Mouse (Mus musculus): ENCODE data around the gene 2510039O18Rik. TPM values are rescaled to one million over a fixed set of nuclear protein-coding genes. Genes with fewer than 3 reads are reported as not detected.
A peak's percentile ranks its signal among the peaks of the same experiment; 100 is the strongest.

Gene 2510039O18Rik
- polyA plus RNA-seq (2016; fragmentation: Nextera tagmentation; extraction: Ambion mirVana): 26.7 and 27.7 TPM in 2 replicates

GRCm38 (mm10) chr4:147940576-147941044, at the start of gene 2510039O18Rik:
2510039O18Rik (plus strand) TSS chr4:147940895.
- 2% methylated on average over 28 of the region's 35 CpGs for WGBS
- peak; percentile 46 for ATAC-seq (ENCODE audit: low FRiP score)
- peaks cover 26% of the 10 kb centered on the region for H3K36me3 ChIP-seq
- peak within 1 kb of the TSS; percentile 100 for H3K4me3 ChIP-seq
- H3K4me2 ChIP-seq (replicated peaks): peak within 1 kb of the TSS; percentile 100
- no peaks in the 10 kb centered on the region for H3K9me3 ChIP-seq (replicated peaks)
- peak within 1 kb of the TSS; percentile 97 for H3K9ac ChIP-seq
- peaks cover 28% of the 10 kb centered on the region for H3K4me1 ChIP-seq
- H3K27ac ChIP-seq: peak within 1 kb of the TSS; percentile 79
- H3K27me3 ChIP-seq: no peaks in the 10 kb centered on the region

GRCm38 (mm10) chr4:147895815-147896330, 44.8 kb upstream of the 2510039O18Rik start:
- Histone ChIP-seq H3K27me3 (no peaks in the 10 kb centered on the region), H3K9me3 (replicated peaks) (no peaks in the 10 kb centered on the region), H3K36me3 (peaks cover 86% of the 10 kb centered on the region), H3K4me1 (no peaks in the 10 kb centered on the region), H3K9ac (no peak overlapping the region), H3K4me2 (replicated peaks) (no peak overlapping the region), H3K4me3 (no peak overlapping the region), H3K27ac (no peak overlapping the region)
- ATAC-seq (ENCODE audit: low FRiP score): no peak
- 90% methylated on average over 4 of the region's 4 CpGs for WGBS

- ATAC-seq (ENCODE audit: low FRiP score): no peak
These were observed 44.3 kb upstream of the 2510039O18Rik start for GRCm38 (mm10) chr4:147896411-147896810.

GRCm38 (mm10) chr4:147897348-147897747, 43.3 kb upstream of the 2510039O18Rik start:
- H3K4me1 ChIP-seq: no peaks in the 10 kb centered on the region
- WGBS: 92% methylated on average over 3 of the region's 3 CpGs
- H3K4me2 ChIP-seq (replicated peaks): no peak overlapping the region
- H3K4me3 ChIP-seq: no peak overlapping the region
- H3K36me3 ChIP-seq: peaks cover 81% of the 10 kb centered on the region
- H3K27me3 ChIP-seq: no peaks in the 10 kb centered on the region
- H3K9me3 ChIP-seq (replicated peaks): no peaks in the 10 kb centered on the region
- no peak for ATAC-seq (ENCODE audit: low FRiP score)
- H3K27ac ChIP-seq: no peak overlapping the region
- no peak overlapping the region for H3K9ac ChIP-seq

More at GRCm38 (mm10) chr4:147896411-147896810, 44.3 kb upstream of the 2510039O18Rik start:
- Histone ChIP-seq H3K4me1 (no peaks in the 10 kb centered on the region), H3K27me3 (no peaks in the 10 kb centered on the region), H3K36me3 (peaks cover 82% of the 10 kb centered on the region), H3K9ac (no peak overlapping the region), H3K4me3 (no peak overlapping the region), H3K4me2 (replicated peaks) (no peak overlapping the region), H3K9me3 (replicated peaks) (no peaks in the 10 kb centered on the region), H3K27ac (no peak overlapping the region)
- WGBS: 68% methylated on average over 1 of the region's 1 CpGs

GRCm38 (mm10) chr4:147900452-147900851, 40.2 kb upstream of the 2510039O18Rik start:
- H3K27ac ChIP-seq: no peak overlapping the region
- no peak overlapping the region for H3K9ac ChIP-seq
- H3K27me3 ChIP-seq: no peaks in the 10 kb centered on the region
- WGBS: 89% methylated on average over 7 of the region's 7 CpGs
- H3K4me1 ChIP-seq: peaks cover 15% of the 10 kb centered on the region
- no peaks in the 10 kb centered on the region for H3K9me3 ChIP-seq (replicated peaks)
- H3K36me3 ChIP-seq: peaks cover 67% of the 10 kb centered on the region
- ATAC-seq (ENCODE audit: low FRiP score): no peak
- no peak overlapping the region for H3K4me3 ChIP-seq
- no peak overlapping the region for H3K4me2 ChIP-seq (replicated peaks)

- 92% methylated on average over 12 of the region's 12 CpGs for WGBS
These were observed 37.7 kb upstream of the 2510039O18Rik start for GRCm38 (mm10) chr4:147902906-147903500.

GRCm38 (mm10) chr4:147903601-147904000, 37.1 kb upstream of the 2510039O18Rik start:
- peak overlapping the region; percentile 74 for H3K4me2 ChIP-seq (replicated peaks)
- H3K9me3 ChIP-seq (replicated peaks): no peaks in the 10 kb centered on the region
- H3K36me3 ChIP-seq: peaks cover 37% of the 10 kb centered on the region
- peaks cover 15% of the 10 kb centered on the region for H3K4me1 ChIP-seq
- WGBS: 79% methylated on average over 3 of the region's 3 CpGs
- no peak for ATAC-seq (ENCODE audit: low FRiP score)
- H3K4me3 ChIP-seq: peak overlapping the region; percentile 93
- no peak overlapping the region for H3K27ac ChIP-seq
- no peaks in the 10 kb centered on the region for H3K27me3 ChIP-seq
- H3K9ac ChIP-seq: peak overlapping the region; percentile 91

More at GRCm38 (mm10) chr4:147902906-147903500, 37.7 kb upstream of the 2510039O18Rik start:
- H3K36me3 ChIP-seq: peaks cover 43% of the 10 kb centered on the region
- no peak overlapping the region for H3K27ac ChIP-seq
- no peak overlapping the region for H3K9ac ChIP-seq
- H3K9me3 ChIP-seq (replicated peaks): no peaks in the 10 kb centered on the region
- peak overlapping the region; percentile 74; the same call in 1 of the 2 replicates for H3K4me2 ChIP-seq (replicated peaks)
- H3K4me3 ChIP-seq: 0 out of 2 replicates have a peak overlapping the region, but pooled peaks have one; percentile 93
- no peak for ATAC-seq (ENCODE audit: low FRiP score)
- H3K4me1 ChIP-seq: peaks cover 15% of the 10 kb centered on the region
- H3K27me3 ChIP-seq: no peaks in the 10 kb centered on the region

GRCm38 (mm10) chr4:147904313-147905089, 36.2 kb upstream of the 2510039O18Rik start, which contains the start of gene Mfn2:
Mfn2 (minus strand) TSS chr4:147904704.
- H3K4me1 ChIP-seq: peaks cover 15% of the 10 kb centered on the region
- H3K4me3 ChIP-seq: peak within 1 kb of the TSS; percentile 93
- H3K36me3 ChIP-seq: peaks cover 28% of the 10 kb centered on the region
- under 1% methylated on average over 59 of the region's 59 CpGs for WGBS
- H3K27ac ChIP-seq: peak within 1 kb of the TSS; percentile 87
- peak; percentile 94 for ATAC-seq (ENCODE audit: low FRiP score)
- no peaks in the 10 kb centered on the region for H3K9me3 ChIP-seq (replicated peaks)
- H3K27me3 ChIP-seq: no peaks in the 10 kb centered on the region
- peak within 1 kb of the TSS; percentile 74 for H3K4me2 ChIP-seq (replicated peaks)
- peak within 1 kb of the TSS; percentile 91 for H3K9ac ChIP-seq

GRCm38 (mm10) chr4:147905090-147905659, 35.5 kb upstream of the 2510039O18Rik start:
- peak overlapping the region; percentile 93 for H3K4me3 ChIP-seq
- 0% methylated on average over 8 of the region's 8 CpGs for WGBS
- peaks cover 15% of the 10 kb centered on the region for H3K4me1 ChIP-seq
- H3K36me3 ChIP-seq: peaks cover 21% of the 10 kb centered on the region
- peak; percentile 51 for ATAC-seq (ENCODE audit: low FRiP score)
- H3K27me3 ChIP-seq: no peaks in the 10 kb centered on the region
- no peak overlapping the region for H3K27ac ChIP-seq
- peak overlapping the region; percentile 91; the same call in 1 of the 2 replicates for H3K9ac ChIP-seq
- no peaks in the 10 kb centered on the region for H3K9me3 ChIP-seq (replicated peaks)
- H3K4me2 ChIP-seq (replicated peaks): peak overlapping the region; percentile 59

- H3K36me3 ChIP-seq: peaks cover 13% of the 10 kb centered on the region
- H3K27ac ChIP-seq: no peak overlapping the region
- WGBS: 84% methylated on average over 5 of the region's 5 CpGs
- ATAC-seq (ENCODE audit: low FRiP score): no peak
- no peaks in the 10 kb centered on the region for H3K27me3 ChIP-seq
- H3K9ac ChIP-seq: no peak overlapping the region
- H3K4me1 ChIP-seq: peaks cover 15% of the 10 kb centered on the region
- no peak overlapping the region for H3K4me3 ChIP-seq
- H3K9me3 ChIP-seq (replicated peaks): no peaks in the 10 kb centered on the region
- no peak overlapping the region for H3K4me2 ChIP-seq (replicated peaks)
These were observed 34.5 kb upstream of the 2510039O18Rik start for GRCm38 (mm10) chr4:147906230-147906629.

GRCm38 (mm10) chr4:147909486-147909885, 31.2 kb upstream of the 2510039O18Rik start:
- H3K4me1 ChIP-seq: 0 out of 2 replicates have a peak, but pooled peaks cover 4% of the 10 kb centered on the region
- no peaks in the 10 kb centered on the region for H3K36me3 ChIP-seq
- no peaks in the 10 kb centered on the region for H3K9me3 ChIP-seq (replicated peaks)
- H3K9ac ChIP-seq: no peak overlapping the region
- H3K4me3 ChIP-seq: no peak overlapping the region
- H3K27me3 ChIP-seq: no peaks in the 10 kb centered on the region
- no peak for ATAC-seq (ENCODE audit: low FRiP score)
- H3K4me2 ChIP-seq (replicated peaks): no peak overlapping the region
- H3K27ac ChIP-seq: no peak overlapping the region
- WGBS: 91% methylated on average over 5 of the region's 5 CpGs
